Mouse (Mus musculus) stomach, postnatal 0 days (tissue): Measurements from ENCODE around the gene Ankrd40. TPM values are rescaled to one million over a fixed set of nuclear protein-coding genes. Genes with fewer than 3 reads are reported as not detected.

ENCODE experiments used
- ATAC-seq: fragments of 200-750 bp; cut with Nextera tagmentation; 2 replicates; pipeline ENCODE4 v1.8.0; 2017; ENCODE audit not compliant: low FRiP score, low TSS enrichment
- DNase-seq: peaks from one replicate; pipeline ENCODE4 v3.0.0-alpha.2; 2016; ENCODE audit warnings: low spot score
- H3K27ac ChIP-seq: fragments of 300-500 bp; sonication (generic); replicated peaks from 2 replicates; pipeline ENCODE4 v1.5.1; 2014; ENCODE audit warnings: mild to moderate bottlenecking, control low read depth
- H3K27me3 ChIP-seq: fragments of 300-500 bp; sonication (generic); 2 replicates; pipeline ENCODE4 v1.6.1; 2014; ENCODE audit warnings: low read length; ENCODE audit not compliant: control insufficient read depth, insufficient read depth
- H3K36me3 ChIP-seq: fragments of 300-500 bp; sonication (generic); 2 replicates; pipeline ENCODE4 v1.6.1; 2014; ENCODE audit warnings: low read length, mixed read lengths; ENCODE audit not compliant: control insufficient read depth, insufficient read depth
- H3K4me1 ChIP-seq: fragments of 300-500 bp; sonication (generic); replicated peaks from 2 replicates; pipeline ENCODE4 v1.6.1; 2014; ENCODE audit warnings: antibody characterized with exemption; ENCODE audit not compliant: control insufficient read depth, insufficient read depth
- H3K4me2 ChIP-seq: fragments of 300-500 bp; sonication (generic); replicated peaks from 2 replicates; pipeline ENCODE4 v1.6.1; 2014; ENCODE audit warnings: low read depth, mild to moderate bottlenecking, control low read depth, moderate library complexity
- H3K4me3 ChIP-seq: fragments of 300-500 bp; sonication (generic); 2 replicates; pipeline ENCODE4 v1.5.1; 2014; ENCODE audit warnings: low read depth, low read length, control low read depth
- H3K9ac ChIP-seq: fragments of 300-500 bp; sonication (generic); 2 replicates; pipeline ENCODE4 v1.6.1; 2014; ENCODE audit warnings: mild to moderate bottlenecking, low read length, control low read depth, mixed read lengths
- H3K9me3 ChIP-seq: fragments of 300-500 bp; sonication (generic); 2 replicates; pipeline ENCODE4 v1.6.1; 2016; ENCODE audit warnings: low read length; ENCODE audit not compliant: control insufficient read depth
- CTCF ChIP-seq: IDR thresholded peaks from 2 replicates; pipeline ENCODE4 v1.5.1; 2016; ENCODE audit warnings: antibody characterized with exemption, low read depth, mild to moderate bottlenecking, moderate library complexity
- EP300 ChIP-seq: optimal IDR thresholded peaks from 2 replicates; pipeline ENCODE3; 2016; ENCODE audit warnings: antibody characterized with exemption
- WGBS: fragments of 180-500 bp; shearing (Covaris S2); extraction: QIAGEN DNeasy Blood & Tissue Kit; methylation state at CpG from one replicate; pipeline ENCODE4 v1.1.7; 2014; 5-methylcytosine and 5-hydroxymethylcytosine counted together
- polyA plus RNA-seq: library from polyadenylated mRNA; unstranded; fragments of >200 nt; fragmentation: Nextera tagmentation; extraction: Ambion mirVana; gene quantifications from 2 replicates; pipeline ENCODE4 v1.2.1, GENCODE M21; 2015

The Ankrd40 gene
- polyA plus RNA-seq, 1 experiment from 2014 or later: 14.8 TPM

DNA sequence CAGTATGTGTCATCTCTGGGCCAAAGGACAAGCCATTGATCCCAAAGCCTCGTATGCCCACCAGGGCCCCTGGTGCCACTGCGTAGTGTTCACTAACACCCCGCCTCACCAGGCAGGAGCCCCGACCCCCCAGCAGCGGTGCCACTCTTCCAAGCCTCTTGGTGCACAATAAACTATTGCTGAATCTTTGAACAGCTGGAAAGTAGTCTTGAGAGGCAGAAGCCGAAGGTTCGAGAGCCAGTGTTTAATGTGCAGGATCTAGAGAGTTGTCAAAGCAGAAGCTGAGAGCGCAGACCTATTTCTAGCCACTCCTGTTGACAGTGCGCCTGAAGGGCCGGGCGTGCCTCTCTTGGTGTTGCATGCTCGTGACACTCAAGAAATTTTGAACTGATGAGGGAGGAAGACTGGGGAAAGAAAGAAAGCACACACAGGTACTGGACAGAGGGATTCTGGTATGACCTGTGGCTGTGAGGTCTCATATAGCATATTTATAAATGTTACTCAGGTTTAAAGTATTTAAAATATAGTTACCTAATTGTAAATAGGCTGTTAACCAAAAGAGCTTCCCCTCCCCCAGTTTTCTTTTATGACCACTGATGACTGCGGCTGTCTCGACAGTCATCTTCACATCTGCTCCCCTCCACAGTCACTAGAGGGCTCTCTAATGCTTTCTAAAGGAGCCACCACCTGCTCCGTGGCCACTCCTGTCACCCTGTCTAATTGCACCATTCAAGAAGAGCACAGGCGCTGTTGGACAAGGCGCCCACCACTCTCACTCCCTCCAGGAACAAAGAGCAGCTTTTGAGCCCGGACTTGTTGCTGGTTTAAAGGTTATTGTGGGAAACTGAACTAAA is 12.2 kb downstream of the Ankrd40 start:
- no peaks in the 10 kb centered on the region for H3K9me3 ChIP-seq
- H3K4me2 ChIP-seq: no peak overlapping the region
- ATAC-seq: peak; percentile 61
- H3K27me3 ChIP-seq: no peaks in the 10 kb centered on the region
- DNase-seq: peak; percentile 60
- peaks cover 7% of the 10 kb centered on the region; the same call in 1 of the 2 replicates for H3K36me3 ChIP-seq
- no peak for TF ChIP-seq EP300
- TF ChIP-seq CTCF: peak; percentile 86
- H3K9ac ChIP-seq: no peak overlapping the region
- no peak overlapping the region for H3K27ac ChIP-seq
- WGBS: 55% methylated on average over 18 of the region's 18 CpGs
- H3K4me3 ChIP-seq: no peak overlapping the region
- 0 out of 2 replicates have a peak, but pooled peaks cover 6% of the 10 kb centered on the region for H3K4me1 ChIP-seq

GRCm38 (mm10) chr11:94340948-94341933 is 13.4 kb downstream of the Ankrd40 start:
- Histone ChIP-seq H3K9ac (no peak overlapping the region), H3K4me3 (no peak overlapping the region), H3K27ac (peak overlapping the region; percentile 67), H3K4me1 (peaks cover 9% of the 10 kb centered on the region), H3K36me3 (peaks cover 3% of the 10 kb centered on the region; the same call in 1 of the 2 replicates), H3K9me3 (no peaks in the 10 kb centered on the region), H3K27me3 (no peaks in the 10 kb centered on the region), H3K4me2 (no peak overlapping the region)
- ATAC-seq: peak; percentile 59
- DNase-seq: peak; percentile 64
- no peak for TF ChIP-seq EP300
- WGBS: 42% methylated on average over 10 of the region's 10 CpGs

- no peak for ATAC-seq
- H3K36me3 ChIP-seq: peaks cover 3% of the 10 kb centered on the region; the same call in 1 of the 2 replicates
- 28% methylated on average over 13 of the region's 13 CpGs for WGBS
- no peak overlapping the region for H3K4me3 ChIP-seq
- H3K27me3 ChIP-seq: no peaks in the 10 kb centered on the region
- no peak for TF ChIP-seq CTCF
- no peak for TF ChIP-seq EP300
- peaks cover 15% of the 10 kb centered on the region for H3K4me1 ChIP-seq
- H3K9ac ChIP-seq: no peak overlapping the region
- peak overlapping the region; percentile 65 for H3K27ac ChIP-seq
- DNase-seq: peak; percentile 46
- H3K9me3 ChIP-seq: no peaks in the 10 kb centered on the region
- H3K4me2 ChIP-seq: no peak overlapping the region
Observed at GRCm38 (mm10) chr11:94342114-94342905, 14.5 kb downstream of the Ankrd40 start.

DNA sequence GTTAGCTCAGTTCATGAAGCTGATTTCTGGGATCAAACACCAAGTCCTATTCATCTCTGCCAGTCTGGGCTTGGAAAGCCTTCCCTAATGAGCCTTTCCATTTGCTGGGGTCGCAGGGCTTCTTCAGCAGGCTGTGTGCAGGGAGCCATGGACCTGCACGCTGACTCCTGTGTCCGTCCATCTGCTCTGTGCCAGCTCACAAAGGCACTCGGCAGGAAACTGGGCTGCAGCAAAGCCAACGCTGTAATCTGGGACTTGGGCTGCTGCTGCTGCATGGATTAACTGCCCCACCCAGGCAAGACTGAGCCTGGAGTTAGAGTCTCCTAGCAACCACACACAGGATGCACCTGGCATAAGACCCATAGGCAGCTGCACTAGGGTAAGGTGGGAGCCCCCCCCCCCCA is 16.2 kb downstream of the Ankrd40 start:
- H3K36me3 ChIP-seq: no peaks in the 10 kb centered on the region
- H3K27ac ChIP-seq: no peak overlapping the region
- H3K9ac ChIP-seq: no peak overlapping the region
- ATAC-seq: no peak
- H3K9me3 ChIP-seq: no peaks in the 10 kb centered on the region
- 19% methylated on average over 5 of the region's 5 CpGs for WGBS
- no peak overlapping the region for H3K4me3 ChIP-seq
- TF ChIP-seq CTCF (no peak), EP300 (no peak)
- H3K4me2 ChIP-seq: no peak overlapping the region
- no peak for DNase-seq
- peaks cover 15% of the 10 kb centered on the region for H3K4me1 ChIP-seq
- no peaks in the 10 kb centered on the region for H3K27me3 ChIP-seq

DNA sequence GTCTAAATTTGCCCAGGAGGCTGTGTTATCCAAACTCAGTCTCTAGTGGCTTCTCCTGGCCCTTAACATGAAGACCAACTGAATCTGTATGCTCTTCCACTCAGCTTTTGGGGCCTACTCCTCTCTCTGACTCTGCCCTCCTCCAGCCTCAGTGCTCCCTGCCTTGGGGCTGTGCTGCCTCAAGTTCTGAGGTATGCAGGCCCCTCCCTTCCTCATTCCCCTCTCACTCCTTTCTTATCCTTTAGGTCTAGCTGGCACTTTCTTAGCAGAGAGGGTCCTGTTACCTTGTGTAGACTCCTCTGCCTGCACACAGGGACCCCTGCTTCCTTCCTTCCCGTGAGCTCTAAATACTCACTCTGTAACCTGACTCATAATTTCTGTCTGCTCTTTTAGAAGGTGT is 16.7 kb downstream of the Ankrd40 start:
- WGBS: 45% methylated on average over 1 of the region's 1 CpGs
- TF ChIP-seq CTCF: no peak
- TF ChIP-seq EP300: no peak

More for the DNA sequence above, 16.7 kb downstream of the Ankrd40 start:
- H3K27me3 ChIP-seq: no peaks in the 10 kb centered on the region
- H3K4me3 ChIP-seq: no peak overlapping the region
- DNase-seq (no peak), ATAC-seq (no peak)
- H3K9ac ChIP-seq: no peak overlapping the region
- peaks cover 15% of the 10 kb centered on the region for H3K4me1 ChIP-seq
- H3K27ac ChIP-seq: no peak overlapping the region
- H3K36me3 ChIP-seq: no peaks in the 10 kb centered on the region
- no peak overlapping the region for H3K4me2 ChIP-seq
- no peaks in the 10 kb centered on the region for H3K9me3 ChIP-seq
